Mouse (Mus musculus): ENCODE results near the gene Surf2. TPM values are rescaled to one million over a fixed set of nuclear protein-coding genes. Genes with fewer than 3 reads are reported as not detected.

Gene Surf2
- total and polyA plus RNA-seq, 2 experiments from 2014 or later, result 9.7 to 29.0 TPM

DNA sequence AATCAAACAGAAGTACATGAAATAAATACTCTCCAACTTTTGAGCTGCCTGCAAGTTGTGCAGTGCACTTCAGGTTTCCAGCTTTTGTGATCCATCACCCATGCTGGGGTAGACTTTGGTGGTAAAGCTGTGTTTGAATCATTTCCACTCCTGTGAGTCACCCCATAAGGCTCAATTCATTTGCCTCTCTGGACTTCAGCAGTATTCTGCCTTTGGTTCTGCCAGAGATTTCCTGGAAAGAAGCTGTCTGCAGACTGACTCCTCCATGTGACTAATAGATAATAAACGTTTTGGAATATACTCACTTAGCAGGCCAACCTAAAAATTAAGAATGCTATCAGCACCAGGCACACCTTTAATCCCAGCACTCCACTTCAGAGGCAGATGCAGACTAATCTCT is 15.4 kb upstream of the Surf2 start:
- no peak overlapping the region for H3K4me2 ChIP-seq (ENCODE audit: low read depth, low read length)
- H3K4me3 ChIP-seq (ENCODE audit: low read depth, low read length), result no peak overlapping the region
- H3K27me3 ChIP-seq (ENCODE audit: control insufficient read depth, insufficient read depth, low read length), result no peaks in the 10 kb centered on the region
- H3K9me3 ChIP-seq (replicated peaks; ENCODE audit: control insufficient read depth, low read length), result no peaks in the 10 kb centered on the region
- ATAC-seq (ENCODE audit: insufficient read depth, low read depth) (no peak), DNase-seq (ENCODE audit: low spot score) (no peak)
- peaks cover 42% of the 10 kb centered on the region for H3K36me3 ChIP-seq (replicated peaks; ENCODE audit: control insufficient read depth, insufficient read depth, low read length)
- 46% methylated on average over 1 of the region's 1 CpGs for WGBS
- H3K27ac ChIP-seq (ENCODE audit: low read depth), result no peak overlapping the region
- TF ChIP-seq EP300 (IDR thresholded peaks at IDR 0.05; ENCODE audit: low read depth) (no peak), CTCF (IDR thresholded peaks at IDR 0.05; ENCODE audit: low read depth) (no peak)
- H3K4me1 ChIP-seq (ENCODE audit: control insufficient read depth, insufficient read depth), result peaks cover 12% of the 10 kb centered on the region
- H3K9ac ChIP-seq (replicated peaks; ENCODE audit: low read depth, low read length), result no peak overlapping the region

DNA sequence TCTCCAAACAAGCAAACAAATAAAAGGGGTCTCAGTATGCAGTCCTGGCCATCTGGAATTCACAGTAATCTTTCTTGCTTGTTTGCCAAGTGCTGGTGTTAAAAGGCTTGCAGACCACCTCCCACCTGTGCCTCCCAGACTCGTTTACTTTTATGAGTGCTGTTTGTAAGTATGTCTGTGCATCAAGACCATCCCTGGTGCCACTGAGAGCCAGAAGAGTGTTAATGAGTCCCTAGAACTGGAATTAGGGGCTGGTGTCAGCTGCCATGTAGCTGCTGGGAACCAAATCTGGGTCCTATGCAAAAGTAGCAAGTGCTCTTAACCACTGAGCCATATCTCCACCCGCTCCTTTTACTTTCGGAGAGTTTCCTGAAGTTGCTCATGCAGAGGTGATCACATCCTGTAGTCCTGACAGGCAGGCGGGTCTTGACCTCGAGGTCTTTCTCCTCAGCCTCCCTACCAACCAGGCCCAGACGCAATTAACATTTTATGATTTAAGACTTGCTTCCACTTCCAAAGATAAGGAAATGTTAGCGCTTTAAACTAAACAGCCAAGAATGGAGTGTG is 14.2 kb upstream of the Surf2 start:
- Histone ChIP-seq H3K4me2 (ENCODE audit: low read depth, low read length) (peak overlapping the region; percentile 95), H3K9me3 (replicated peaks; ENCODE audit: control insufficient read depth, low read length) (no peaks in the 10 kb centered on the region), H3K27me3 (ENCODE audit: control insufficient read depth, insufficient read depth, low read length) (no peaks in the 10 kb centered on the region), H3K27ac (ENCODE audit: low read depth) (peak overlapping the region; percentile 87), H3K9ac (replicated peaks; ENCODE audit: low read depth, low read length) (peak overlapping the region; percentile 77), H3K4me3 (ENCODE audit: low read depth, low read length) (peak overlapping the region; percentile 89), H3K4me1 (ENCODE audit: control insufficient read depth, insufficient read depth) (peaks cover 12% of the 10 kb centered on the region), H3K36me3 (replicated peaks; ENCODE audit: control insufficient read depth, insufficient read depth, low read length) (peaks cover 46% of the 10 kb centered on the region)
- TF ChIP-seq EP300 (IDR thresholded peaks at IDR 0.05; ENCODE audit: low read depth) (no peak), CTCF (IDR thresholded peaks at IDR 0.05; ENCODE audit: low read depth) (no peak)
- WGBS, result 7% methylated on average over 7 of the region's 7 CpGs
- DNase-seq (ENCODE audit: low spot score), result no peak
- ATAC-seq (ENCODE audit: insufficient read depth, low read depth), result no peak

DNA sequence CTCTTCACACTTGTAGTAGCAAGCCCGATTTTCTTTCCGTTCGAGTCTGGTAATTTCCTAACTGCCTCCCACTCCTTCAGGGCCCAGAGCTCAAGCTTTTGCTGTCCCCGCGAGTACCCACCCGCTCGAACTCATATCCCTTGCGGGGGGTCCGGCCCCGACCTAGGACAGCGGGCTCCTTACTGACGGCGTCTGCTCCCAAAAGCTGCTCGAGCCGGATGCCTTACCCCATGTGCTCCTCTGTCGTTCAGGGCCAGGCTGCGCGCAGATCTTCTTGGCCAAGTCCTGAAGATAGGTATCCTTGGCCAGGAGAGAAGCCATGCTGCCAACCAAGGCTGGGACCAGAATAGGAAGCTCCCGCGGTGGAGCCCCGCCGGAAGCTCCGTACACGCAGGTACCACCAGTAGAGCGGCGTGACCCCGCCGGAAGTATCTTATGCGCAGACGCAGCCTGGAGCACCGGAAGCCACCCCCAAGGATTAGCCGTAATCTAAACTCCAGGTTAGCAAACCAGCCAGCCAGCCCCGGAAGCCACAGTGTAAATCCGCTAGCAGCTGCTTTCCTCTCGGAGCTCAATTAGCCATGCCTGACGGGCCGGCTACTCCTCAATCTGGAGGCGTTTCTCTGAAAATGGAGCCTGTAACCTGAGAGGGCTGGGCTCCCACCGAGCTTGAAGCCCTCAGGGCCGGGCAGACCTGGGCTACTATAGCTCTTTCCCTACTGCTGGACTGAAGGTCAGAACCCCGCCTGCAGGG is 13.5 kb upstream of the Surf2 start, which contains the start of gene Surf6:
TSS of gene Surf6 (minus strand) at position 413 of the 754 bp plus-strand sequence.
- ATAC-seq (ENCODE audit: insufficient read depth, low read depth) (peak; percentile 93), DNase-seq (ENCODE audit: low spot score) (peak; percentile 97)
- Histone ChIP-seq H3K27ac (ENCODE audit: low read depth) (peak within 1 kb of the TSS; percentile 87), H3K9me3 (replicated peaks; ENCODE audit: control insufficient read depth, low read length) (no peaks in the 10 kb centered on the region), H3K27me3 (ENCODE audit: control insufficient read depth, insufficient read depth, low read length) (no peaks in the 10 kb centered on the region), H3K4me1 (ENCODE audit: control insufficient read depth, insufficient read depth) (peaks cover 12% of the 10 kb centered on the region), H3K36me3 (replicated peaks; ENCODE audit: control insufficient read depth, insufficient read depth, low read length) (peaks cover 44% of the 10 kb centered on the region), H3K4me3 (ENCODE audit: low read depth, low read length) (peak within 1 kb of the TSS; percentile 89), H3K9ac (replicated peaks; ENCODE audit: low read depth, low read length) (peak within 1 kb of the TSS; percentile 77), H3K4me2 (ENCODE audit: low read depth, low read length) (peak within 1 kb of the TSS; percentile 95)
- WGBS, result under 1% methylated on average over 41 of the region's 41 CpGs
- TF ChIP-seq EP300 (IDR thresholded peaks at IDR 0.05; ENCODE audit: low read depth) (peak; percentile 24; the same call in 1 of the 2 replicates), CTCF (IDR thresholded peaks at IDR 0.05; ENCODE audit: low read depth) (no peak)

DNA sequence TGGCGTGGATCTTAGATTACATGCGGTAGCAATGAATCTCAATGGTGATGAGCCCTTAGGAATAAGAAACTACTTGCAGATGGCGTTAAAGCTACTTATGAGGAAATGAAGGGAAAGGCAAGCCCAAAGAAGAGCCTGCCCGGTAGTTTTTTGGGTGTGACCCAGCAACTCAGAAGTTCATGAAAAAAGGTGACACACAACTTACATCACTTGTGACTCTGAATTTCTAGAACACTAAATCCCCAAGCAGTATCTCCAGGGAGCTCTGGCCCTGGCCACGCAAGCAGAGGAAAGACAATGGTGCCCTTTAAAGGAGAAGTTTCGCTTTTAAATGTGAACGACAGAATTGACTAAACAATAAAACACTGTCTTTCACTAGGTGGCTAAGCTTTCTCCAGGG is 12.9 kb upstream of the Surf2 start:
- Histone ChIP-seq H3K36me3 (replicated peaks; ENCODE audit: control insufficient read depth, insufficient read depth, low read length) (peaks cover 43% of the 10 kb centered on the region), H3K4me3 (ENCODE audit: low read depth, low read length) (peak overlapping the region; percentile 89), H3K4me2 (ENCODE audit: low read depth, low read length) (peak overlapping the region; percentile 95), H3K9me3 (replicated peaks; ENCODE audit: control insufficient read depth, low read length) (no peaks in the 10 kb centered on the region), H3K9ac (replicated peaks; ENCODE audit: low read depth, low read length) (peak overlapping the region; percentile 77), H3K27ac (ENCODE audit: low read depth) (peak overlapping the region; percentile 87), H3K4me1 (ENCODE audit: control insufficient read depth, insufficient read depth) (peaks cover 12% of the 10 kb centered on the region), H3K27me3 (ENCODE audit: control insufficient read depth, insufficient read depth, low read length) (no peaks in the 10 kb centered on the region)
- DNase-seq (ENCODE audit: low spot score) (no peak), ATAC-seq (ENCODE audit: insufficient read depth, low read depth) (no peak)
- WGBS, result 12% methylated on average over 7 of the region's 7 CpGs
- TF ChIP-seq CTCF (IDR thresholded peaks at IDR 0.05; ENCODE audit: low read depth), result no peak
- no peak for TF ChIP-seq EP300 (IDR thresholded peaks at IDR 0.05; ENCODE audit: low read depth)

DNA sequence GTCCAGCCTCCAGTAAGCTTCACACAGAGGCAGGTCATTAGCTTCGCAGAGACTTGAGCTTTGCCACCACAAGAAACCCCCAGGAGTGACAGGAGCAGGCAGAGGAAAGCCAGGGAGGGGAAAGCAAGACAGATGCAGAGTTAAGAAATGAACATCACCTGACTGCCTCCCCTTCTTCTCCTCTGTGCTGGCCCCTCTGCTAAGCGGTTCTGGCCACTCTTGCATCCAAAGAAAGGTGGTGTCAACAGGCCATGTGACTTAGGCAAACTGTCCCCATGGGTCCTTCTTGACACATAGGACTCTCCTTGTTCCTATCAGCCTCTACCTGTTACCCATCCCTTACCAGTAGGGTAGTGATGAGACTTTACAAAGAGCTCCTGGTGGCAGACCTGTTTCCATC is 10.2 kb upstream of the Surf2 start:
- WGBS, result 90% methylated on average over 2 of the region's 2 CpGs

More for the DNA sequence above, 10.2 kb upstream of the Surf2 start:
- Histone ChIP-seq H3K4me2 (ENCODE audit: low read depth, low read length) (no peak overlapping the region), H3K36me3 (replicated peaks; ENCODE audit: control insufficient read depth, insufficient read depth, low read length) (peaks cover 25% of the 10 kb centered on the region), H3K27ac (ENCODE audit: low read depth) (no peak overlapping the region), H3K4me3 (ENCODE audit: low read depth, low read length) (no peak overlapping the region), H3K4me1 (ENCODE audit: control insufficient read depth, insufficient read depth) (peaks cover 25% of the 10 kb centered on the region), H3K9ac (replicated peaks; ENCODE audit: low read depth, low read length) (no peak overlapping the region), H3K27me3 (ENCODE audit: control insufficient read depth, insufficient read depth, low read length) (no peaks in the 10 kb centered on the region), H3K9me3 (replicated peaks; ENCODE audit: control insufficient read depth, low read length) (no peaks in the 10 kb centered on the region)
- no peak for DNase-seq (ENCODE audit: low spot score)
- TF ChIP-seq CTCF (IDR thresholded peaks at IDR 0.05; ENCODE audit: low read depth) (no peak), EP300 (IDR thresholded peaks at IDR 0.05; ENCODE audit: low read depth) (no peak)
- no peak for ATAC-seq (ENCODE audit: insufficient read depth, low read depth)

Data from heart, postnatal 0 days (tissue).